Mouse (Mus musculus) bone marrow, adult 2 months (tissue): ENCODE results near the gene Txndc16. TPM values are rescaled to one million over a fixed set of nuclear protein-coding genes. Genes with fewer than 3 reads are reported as not detected.

Experiments used
- H3K27ac ChIP-seq: fragments of 200-500 bp; 2 replicates; pipeline ENCODE4 v1.5.1; 2012; ENCODE audit warnings: low read depth, mild to moderate bottlenecking, control low read depth, inconsistent platforms, low read length; ENCODE audit not compliant: control insufficient read depth, poor library complexity, insufficient read depth
- H3K4me1 ChIP-seq: fragments of 200-500 bp; 2 replicates; pipeline ENCODE4 v1.6.1; 2011; ENCODE audit warnings: low read length; ENCODE audit not compliant: control insufficient read depth, insufficient read depth
- H3K4me3 ChIP-seq: fragments of 200-500 bp; replicated peaks from 2 replicates; pipeline ENCODE3; 2011; ENCODE audit warnings: mild to moderate bottlenecking, low read depth, low read length, control low read depth; ENCODE audit not compliant: control insufficient read depth
- CTCF ChIP-seq: fragments of 200-500 bp; IDR thresholded peaks from 2 replicates; pipeline ENCODE4 v1.5.1; 2011; ENCODE audit warnings: low read length, control low read depth; ENCODE audit not compliant: control insufficient read depth, insufficient read depth
- POLR2A ChIP-seq: fragments of 200-500 bp; IDR thresholded peaks from 2 replicates; pipeline ENCODE4 v1.6.1; 2011; ENCODE audit warnings: low read depth, mild to moderate bottlenecking, control low read depth, low read length, borderline replicate concordance; ENCODE audit not compliant: control insufficient read depth
- WGBS: fragments of 180-500 bp; shearing (Covaris S2); methylation state at CpG from one replicate; pipeline ENCODE4 v1.1.7; 2018; 5-methylcytosine and 5-hydroxymethylcytosine counted together
- polyA plus RNA-seq: library from polyadenylated mRNA; stranded (reverse); fragments of >200 nt; gene quantifications from 2 replicates; pipeline ENCODE4 v1.2.4, GENCODE M21; 2011; ENCODE audit warnings: low replicate concordance; ENCODE audit not compliant: missing spikeins, insufficient read depth, insufficient read length

Gene Txndc16
- polyA plus RNA-seq, 1 experiment, result 9.1 TPM

DNA sequence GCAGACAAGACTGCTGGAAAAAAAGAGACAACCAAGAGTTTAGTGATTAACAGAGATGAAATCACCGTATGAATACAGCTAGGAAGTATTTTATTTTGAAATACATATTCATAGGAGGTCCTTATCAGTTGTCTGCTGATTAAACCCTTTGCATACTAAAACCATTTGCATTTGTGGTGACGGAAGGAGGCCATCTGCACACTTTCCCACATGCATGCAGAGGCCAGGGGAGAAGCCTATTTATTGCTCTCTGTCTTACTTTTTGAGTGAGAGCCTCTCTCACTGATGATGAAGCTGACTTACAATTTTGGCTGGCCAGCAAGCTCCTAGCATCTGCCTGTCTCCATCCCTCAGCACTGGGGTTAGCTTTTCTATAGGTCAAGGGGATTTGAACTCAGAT, 84.2 kb downstream of the Txndc16 start:
- 68% methylated on average over 2 of the region's 2 CpGs for WGBS
- TF ChIP-seq CTCF, result no peak
- TF ChIP-seq POLR2A, result no peak
- H3K4me1 ChIP-seq, result no peaks in the 10 kb centered on the region
- no peak overlapping the region for H3K4me3 ChIP-seq
- H3K27ac ChIP-seq, result no peak overlapping the region

- TF ChIP-seq POLR2A, result no peak
- 43% methylated on average over 9 of the region's 9 CpGs for WGBS
- Histone ChIP-seq H3K4me1 (no peaks in the 10 kb centered on the region), H3K27ac (no peak overlapping the region), H3K4me3 (no peak overlapping the region)
These were observed 84.6 kb downstream of the Txndc16 start for GRCm38 (mm10) chr14:45135560-45135959.

DNA sequence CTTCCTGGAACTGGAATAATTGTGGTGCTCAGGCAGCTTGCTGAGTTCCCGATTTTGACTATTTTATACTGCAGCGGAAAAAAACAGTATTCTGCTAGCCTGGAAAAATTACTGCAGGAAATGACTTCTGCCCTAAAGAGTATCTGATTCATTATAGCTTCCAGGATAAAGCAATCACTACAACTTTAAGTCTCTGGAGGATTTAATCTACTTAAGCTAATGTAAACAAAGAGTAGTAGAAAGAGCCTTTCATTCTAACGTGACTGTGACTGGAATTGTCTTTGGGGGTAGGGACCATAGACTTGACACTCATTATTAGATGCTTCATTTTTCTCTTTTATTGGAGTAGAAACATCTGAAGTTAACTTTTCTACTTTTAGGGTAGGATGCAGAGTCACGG, 101.8 kb downstream of the Txndc16 start:
- TF ChIP-seq CTCF (no peak), POLR2A (no peak)
- Histone ChIP-seq H3K4me1 (no peaks in the 10 kb centered on the region), H3K4me3 (no peak overlapping the region), H3K27ac (no peak overlapping the region)
- 87% methylated on average over 4 of the region's 4 CpGs for WGBS

- 70% methylated on average over 8 of the region's 8 CpGs for WGBS
- Histone ChIP-seq H3K27ac (no peak overlapping the region), H3K4me3 (no peak overlapping the region), H3K4me1 (no peaks in the 10 kb centered on the region)
- TF ChIP-seq CTCF, result no peak
- no peak for TF ChIP-seq POLR2A
These were observed 117.9 kb downstream of the Txndc16 start for GRCm38 (mm10) chr14:45102201-45102600.

DNA sequence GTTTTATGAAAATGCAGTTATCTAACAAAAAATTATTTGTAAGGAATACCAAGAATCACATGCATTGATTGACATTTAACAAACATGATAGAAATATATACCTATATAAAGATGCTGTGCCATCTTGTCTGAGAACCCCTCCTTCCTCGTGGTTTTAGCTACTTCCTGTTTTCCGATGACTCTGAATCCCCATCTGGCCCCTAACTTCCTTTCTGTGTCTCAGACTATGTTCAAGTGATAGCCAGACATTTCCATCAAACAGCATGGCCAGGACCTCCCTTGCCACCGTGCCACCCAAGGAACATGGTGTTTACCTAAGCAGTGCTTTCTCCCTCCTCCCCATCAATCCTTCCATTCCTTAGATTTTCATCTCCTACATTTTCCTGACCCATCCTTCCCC, 127.8 kb downstream of the Txndc16 start:
- Histone ChIP-seq H3K4me1 (peaks cover 4% of the 10 kb centered on the region; the same call in 1 of the 2 replicates), H3K27ac (no peak overlapping the region), H3K4me3 (no peak overlapping the region)
- TF ChIP-seq POLR2A (no peak), CTCF (no peak)
- whole genome bisulfite sequencing, result 2% methylated on average over 3 of the region's 3 CpGs

GRCm38 (mm10) chr14:45090011-45090410, 130.1 kb downstream of the Txndc16 start:
- H3K4me3 ChIP-seq, result no peak overlapping the region
- TF ChIP-seq POLR2A (no peak), CTCF (no peak)
- peaks cover 4% of the 10 kb centered on the region; the same call in 1 of the 2 replicates for H3K4me1 ChIP-seq
- 23% methylated on average over 4 of the region's 4 CpGs for WGBS
- no peak overlapping the region for H3K27ac ChIP-seq

DNA sequence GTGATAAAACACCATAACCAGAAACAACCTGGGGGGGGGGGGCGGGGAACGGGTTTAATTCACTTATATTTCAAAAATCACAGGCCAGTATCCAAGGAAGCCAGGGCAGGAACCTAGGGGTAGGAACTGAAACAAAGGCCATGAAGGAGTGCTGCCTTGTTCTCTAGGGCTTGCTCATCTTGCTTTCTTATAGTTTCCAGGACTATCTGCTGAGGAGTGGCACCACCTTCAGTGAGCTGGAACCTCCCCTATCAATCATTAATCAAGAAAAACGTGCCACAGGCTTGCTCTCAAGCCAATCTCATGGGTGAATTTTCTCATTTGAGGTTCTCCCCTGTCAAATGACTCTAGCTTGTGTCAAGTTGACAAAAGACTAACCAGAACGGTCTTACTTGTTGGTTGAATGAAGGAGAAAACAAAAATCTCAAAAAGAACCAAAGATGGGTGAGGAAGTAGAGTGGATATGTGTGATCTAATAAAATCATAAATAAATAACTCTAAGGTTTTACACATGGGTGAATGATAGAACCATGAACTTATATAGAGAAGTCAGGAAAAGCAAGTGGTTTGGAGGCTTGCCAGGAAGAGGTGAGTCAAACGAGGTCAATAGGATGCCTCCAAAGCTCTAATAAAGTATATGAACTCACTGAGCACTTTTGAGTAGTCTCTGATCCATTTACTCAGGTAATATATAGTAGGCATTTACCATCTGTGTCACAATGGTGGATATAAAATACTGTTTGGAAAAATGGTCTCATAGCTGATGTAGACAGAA, 134.3 kb downstream of the Txndc16 start:
- TF ChIP-seq CTCF (no peak), POLR2A (no peak)
- H3K27ac ChIP-seq, result no peak overlapping the region
- WGBS, result 42% methylated on average over 5 of the region's 5 CpGs
- no peak overlapping the region for H3K4me3 ChIP-seq
- peaks cover 1% of the 10 kb centered on the region; the same call in 1 of the 2 replicates for H3K4me1 ChIP-seq

DNA sequence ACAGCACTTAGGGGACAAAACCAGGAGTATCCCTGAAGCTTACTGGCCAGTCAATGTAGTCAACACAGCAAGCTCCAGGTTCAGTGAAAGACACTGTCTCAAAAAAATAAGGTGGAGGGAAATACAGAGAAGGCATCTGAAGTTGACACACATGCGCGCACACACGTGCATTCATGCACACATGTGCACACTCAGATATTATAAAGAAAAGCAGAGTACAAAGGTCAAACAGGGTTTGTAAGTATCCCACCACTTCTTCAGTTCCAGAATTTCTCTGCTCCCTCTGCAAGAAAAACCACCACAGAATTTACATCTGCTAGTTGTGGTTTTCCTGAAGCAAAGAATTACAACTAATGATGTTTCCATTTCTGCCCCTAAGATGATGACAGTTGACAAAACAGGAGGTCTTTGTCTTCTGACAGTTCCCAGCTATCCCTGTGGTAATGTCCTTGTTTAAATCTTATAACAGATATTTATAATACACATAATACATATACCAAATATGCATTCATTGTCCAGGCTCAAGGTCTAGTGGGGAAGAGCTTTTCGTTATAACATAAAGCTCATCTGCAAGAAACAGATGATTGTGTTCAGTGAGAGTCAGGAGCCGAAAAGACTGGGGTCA, 135.4 kb downstream of the Txndc16 start:
- no peak for TF ChIP-seq CTCF
- no peak for TF ChIP-seq POLR2A
- Histone ChIP-seq H3K27ac (no peak overlapping the region), H3K4me1 (peaks cover 1% of the 10 kb centered on the region; the same call in 1 of the 2 replicates), H3K4me3 (no peak overlapping the region)
- WGBS, result 53% methylated on average over 5 of the region's 5 CpGs
